Mouse (Mus musculus) CH12.LX (cell line): ENCODE measurements around the gene Akr1d1. TPM values are rescaled to one million over a fixed set of nuclear protein-coding genes. Genes with fewer than 3 reads are reported as not detected.

Source experiments
- DNase-seq: peaks from one replicate; pipeline ENCODE4 v3.0.0-alpha.2; 2013; ENCODE audit errors: extremely low read depth
- H3K27ac ChIP-seq: 2 replicates; pipeline ENCODE4 v1.5.1; 2012; ENCODE audit warnings: low read depth, mild to moderate bottlenecking, control low read depth, moderate library complexity; ENCODE audit not compliant: insufficient read depth
- H3K27me3 ChIP-seq: replicated peaks from 2 replicates; pipeline ENCODE3; 2012; ENCODE audit warnings: inconsistent platforms
- H3K36me3 ChIP-seq, 2 experiments: replicated peaks in 1 of 2; 2 replicates each; pipeline versions ENCODE3 to v1.6.1; 2012; ENCODE audit warnings: inconsistent platforms in 1 of 2, low read length in 1 of 2, mild to moderate bottlenecking in 1 of 2, mixed read lengths in 1 of 2, moderate library complexity in 1 of 2; ENCODE audit not compliant: control insufficient read depth in 1 of 2, insufficient read depth in 1 of 2
- H3K4me1 ChIP-seq, 2 experiments: 2 replicates each; pipeline ENCODE4 v1.6.1; 2012; ENCODE audit warnings: inconsistent platforms in 1 of 2, moderate library complexity in 1 of 2; ENCODE audit not compliant: insufficient read depth in 2 of 2, control insufficient read depth in 1 of 2
- H3K4me2 ChIP-seq: 2 replicates; pipeline ENCODE4 v1.6.1; 2012; ENCODE audit warnings: low read depth, mild to moderate bottlenecking, control low read depth; ENCODE audit not compliant: poor library complexity, insufficient read depth, severe bottlenecking
- H3K4me3 ChIP-seq, 3 experiments: fragments of 150-350 bp in 1 of 3; sonication (generic) in 1 of 3; replicated peaks in 1 of 3; 2 replicates each; pipeline versions ENCODE3 to v1.5.1; 2011 to 2012; ENCODE audit warnings: low read depth in 2 of 3, low read length in 2 of 3, mild to moderate bottlenecking in 2 of 3, moderate library complexity in 2 of 3, control low read depth in 1 of 3, improper control_type of control experiment in 1 of 3, inconsistent platforms in 1 of 3, mixed read lengths in 1 of 3; ENCODE audit not compliant: poor library complexity in 1 of 3
- H3K79me2 ChIP-seq: replicated peaks from 2 replicates; pipeline ENCODE4 v1.6.1; 2012; ENCODE audit warnings: mild to moderate bottlenecking, moderate library complexity; ENCODE audit not compliant: control insufficient read depth, poor library complexity, insufficient read depth, severe bottlenecking; ENCODE audit errors: extremely low read depth
- H3K9ac ChIP-seq: 2 replicates; pipeline ENCODE4 v1.6.1; 2012; ENCODE audit warnings: low read depth, mild to moderate bottlenecking, control low read depth, moderate library complexity; ENCODE audit not compliant: insufficient read depth
- H3K9me3 ChIP-seq: replicated peaks from 2 replicates; pipeline ENCODE3; 2012; ENCODE audit warnings: low read length, inconsistent platforms, mixed read lengths
- BHLHE40 ChIP-seq: IDR thresholded peaks from 2 replicates; pipeline ENCODE4 v1.6.1; 2011; ENCODE audit warnings: mild to moderate bottlenecking, low read depth, low read length, improper control_type of control experiment
- CHD1 ChIP-seq: IDR thresholded peaks from 2 replicates; pipeline ENCODE4 v1.6.1; 2012; ENCODE audit warnings: low read depth, low read length, improper control_type of control experiment, inconsistent platforms
- CHD2 ChIP-seq: IDR thresholded peaks from 2 replicates; pipeline ENCODE4 v1.6.1; 2011; ENCODE audit warnings: low read length, improper control_type of control experiment
- CTCF ChIP-seq, 2 experiments: IDR thresholded peaks in 1 of 2; conservative IDR thresholded peaks in 1 of 2; 2 replicates each; pipeline ENCODE4 v1.5.1; 2011 to 2012; ENCODE audit warnings: low read depth in 2 of 2, low read length in 2 of 2, improper control_type of control experiment in 1 of 2, inconsistent platforms in 1 of 2, mild to moderate bottlenecking in 1 of 2, moderate library complexity in 1 of 2
- E2F4 ChIP-seq: IDR thresholded peaks from 2 replicates; pipeline ENCODE4 v1.6.1; 2011; ENCODE audit warnings: low read depth, low read length, improper control_type of control experiment; ENCODE audit not compliant: insufficient replicate concordance
- ELF1 ChIP-seq: IDR thresholded peaks from 2 replicates; pipeline ENCODE4 v1.6.1; 2014; ENCODE audit warnings: low read depth, mild to moderate bottlenecking, inconsistent platforms, low read length, improper control_type of control experiment
- ETS1 ChIP-seq: conservative IDR thresholded peaks from 2 replicates; pipeline ENCODE4 v1.6.1; 2012; ENCODE audit warnings: low read depth, mild to moderate bottlenecking, inconsistent platforms, low read length, improper control_type of control experiment, moderate library complexity
- HCFC1 ChIP-seq: IDR thresholded peaks from 2 replicates; pipeline ENCODE4 v1.6.1; 2012; ENCODE audit warnings: low read depth, mild to moderate bottlenecking, inconsistent platforms, low read length, improper control_type of control experiment
- IRF4 ChIP-seq: IDR thresholded peaks from 2 replicates; pipeline ENCODE4 v1.6.1; 2014; ENCODE audit warnings: low read depth, mild to moderate bottlenecking, inconsistent platforms, low read length, improper control_type of control experiment
- JUN ChIP-seq: IDR thresholded peaks from 2 replicates; pipeline ENCODE4 v1.6.1; 2011; ENCODE audit warnings: low read depth, mild to moderate bottlenecking, low read length, improper control_type of control experiment, moderate library complexity; ENCODE audit not compliant: insufficient read depth
- KAT2A ChIP-seq: IDR thresholded peaks from 2 replicates; pipeline ENCODE4 v1.6.1; 2012; ENCODE audit warnings: low read length, improper control_type of control experiment, inconsistent platforms; ENCODE audit not compliant: insufficient replicate concordance
- MAX ChIP-seq: IDR thresholded peaks from 2 replicates; pipeline ENCODE4 v1.6.1; 2011; ENCODE audit warnings: low read length, improper control_type of control experiment
- MAZ ChIP-seq: IDR thresholded peaks from 2 replicates; pipeline ENCODE4 v1.6.1; 2012; ENCODE audit warnings: low read depth, mild to moderate bottlenecking, inconsistent platforms, low read length, improper control_type of control experiment, moderate library complexity
- MEF2A ChIP-seq: IDR thresholded peaks from 2 replicates; pipeline ENCODE4 v1.6.1; 2014; ENCODE audit warnings: low read depth, mild to moderate bottlenecking, inconsistent platforms, low read length, improper control_type of control experiment, borderline replicate concordance
- MXI1 ChIP-seq: IDR thresholded peaks from 2 replicates; pipeline ENCODE4 v1.6.1; 2011; ENCODE audit warnings: mild to moderate bottlenecking, low read depth, low read length, improper control_type of control experiment
- MYC ChIP-seq: IDR thresholded peaks from 2 replicates; pipeline ENCODE4 v1.6.1; 2011; ENCODE audit warnings: low read depth, mild to moderate bottlenecking, improper control_type of control experiment, low read length
- NELFE ChIP-seq: IDR thresholded peaks from 2 replicates; pipeline ENCODE4 v1.6.1; 2011; ENCODE audit warnings: low read depth, low read length, improper control_type of control experiment
- NRF1 ChIP-seq: IDR thresholded peaks from 2 replicates; pipeline ENCODE4 v1.6.1; 2014; ENCODE audit warnings: low read depth, mild to moderate bottlenecking, inconsistent platforms, low read length, improper control_type of control experiment, moderate library complexity
- PAX5 ChIP-seq: IDR thresholded peaks from 2 replicates; pipeline ENCODE4 v1.6.1; 2012; ENCODE audit warnings: low read length, inconsistent platforms, mixed read lengths
- POLR2AphosphoS2 ChIP-seq: IDR thresholded peaks from 2 replicates; pipeline ENCODE4 v1.6.1; 2011; ENCODE audit warnings: low read depth, low read length, improper control_type of control experiment
- RAD21 ChIP-seq: IDR thresholded peaks from 2 replicates; pipeline ENCODE4 v1.6.1; 2011; ENCODE audit warnings: low read depth, mild to moderate bottlenecking, low read length, improper control_type of control experiment, moderate library complexity
- RCOR1 ChIP-seq: conservative IDR thresholded peaks from 2 replicates; pipeline ENCODE4 v1.6.1; 2012; ENCODE audit warnings: low read depth, mild to moderate bottlenecking, inconsistent platforms, low read length, improper control_type of control experiment
- SIN3A ChIP-seq: IDR thresholded peaks from 2 replicates; pipeline ENCODE4 v1.6.1; 2012; ENCODE audit warnings: low read length, improper control_type of control experiment, inconsistent platforms
- SMC3 ChIP-seq: IDR thresholded peaks from 2 replicates; pipeline ENCODE4 v1.6.1; 2011; ENCODE audit warnings: low read depth, low read length, improper control_type of control experiment
- USF2 ChIP-seq: conservative IDR thresholded peaks from 2 replicates; pipeline ENCODE4 v1.6.1; 2011; ENCODE audit warnings: low read depth, low read length, improper control_type of control experiment
- ZC3H11A ChIP-seq: IDR thresholded peaks from 2 replicates; pipeline ENCODE4 v1.6.1; 2012; ENCODE audit warnings: low read depth, mild to moderate bottlenecking, inconsistent platforms, low read length, improper control_type of control experiment
- ZKSCAN1 ChIP-seq: IDR thresholded peaks from 2 replicates; pipeline ENCODE4 v1.6.1; 2012; ENCODE audit warnings: low read depth, inconsistent platforms, low read length, improper control_type of control experiment, borderline replicate concordance
- ZMIZ1 ChIP-seq: IDR thresholded peaks from 2 replicates; pipeline ENCODE4 v1.6.1; 2012; ENCODE audit warnings: low read depth, mild to moderate bottlenecking, inconsistent platforms, low read length, improper control_type of control experiment
- ZNF384 ChIP-seq: IDR thresholded peaks from 2 replicates; pipeline ENCODE4 v1.6.1; 2012; ENCODE audit warnings: low read depth, low read length, improper control_type of control experiment, inconsistent platforms
- dilution Hi-C: fragments of 300-500 bp; cut with MboI; formaldehyde crosslinking; loops from 2 replicates; pipeline ENCODE4 v1.14.3; 2020; ENCODE audit warnings: low sequenced_read_pairs; ENCODE audit not compliant: extremely low pct_unique_long_range_greater_than_20kb, extremely low pct_ligation_motif_present
- in situ Hi-C: fragments of 300-500 bp; cut with MboI; formaldehyde crosslinking; loops from 3 replicates; pipeline ENCODE4 v1.14.3; 2019; ENCODE audit warnings: low sequenced_read_pairs, low pct_ligation_motif_present, low pct_unique_long_range_greater_than_20kb, mixed read lengths
- polyA plus RNA-seq: library from polyadenylated mRNA; unstranded; fragments of >175 nt; gene quantifications from 2 replicates; pipeline ENCODE4 v1.2.1, GENCODE M21; 2012; ENCODE audit warnings: low read depth; ENCODE audit not compliant: insufficient read length
- total RNA-seq, 2 experiments: library from RNA; depleted of rRNA; stranded (reverse); fragments of 300-350 nt in 1 of 2; fragments of >200 nt in 1 of 2; gene quantifications; 2 replicates each; pipeline ENCODE4 v1.2.3; 2012 to 2014

The Akr1d1 gene
- total and polyA plus RNA-seq, 3 experiments, result not detected

DNA sequence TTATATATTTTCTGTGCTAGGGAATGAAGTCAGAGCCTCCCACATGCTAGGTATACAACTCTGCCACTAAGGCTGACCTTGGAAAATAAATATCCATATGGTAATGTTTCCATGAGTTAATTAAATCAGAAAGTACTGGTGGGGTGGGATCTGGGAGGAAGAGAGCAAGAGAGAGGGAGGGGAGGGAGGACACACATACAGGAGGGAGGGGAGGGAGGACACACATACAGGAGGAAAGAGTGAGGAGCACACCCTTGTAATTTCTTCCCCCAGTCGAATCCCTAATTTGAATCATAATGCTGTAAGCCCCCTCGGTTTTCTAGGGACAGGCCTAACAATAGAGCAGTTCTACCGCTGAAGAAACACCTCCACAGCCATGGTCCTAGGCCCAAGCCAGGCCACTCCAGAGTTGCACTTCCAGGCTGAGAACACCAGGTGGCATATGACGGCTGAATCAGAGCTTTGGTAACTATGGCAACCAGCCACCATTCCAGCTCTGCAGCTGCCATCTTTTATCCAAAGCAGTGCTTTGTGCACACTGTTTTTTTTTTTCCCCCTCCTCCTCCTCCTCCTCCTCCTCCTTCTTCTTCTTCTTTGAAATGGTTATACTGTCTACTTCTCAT, 59.5 kb downstream of the Akr1d1 start:
- Histone ChIP-seq H3K79me2 (no peaks in the 10 kb centered on the region), H3K4me2 (no peak overlapping the region), H3K9ac (no peak overlapping the region), H3K4me3 (no peak overlapping the region), H3K27ac (no peak overlapping the region), H3K27me3 (no peaks in the 10 kb centered on the region), H3K36me3 (no peaks in the 10 kb centered on the region), H3K9me3 (no peaks in the 10 kb centered on the region), H3K4me1 (peaks cover 3 to 9% of the 10 kb centered on the region in 2 experiments; a peak in 3 of 4 replicates)
- dilution Hi-C loops, result no loop called here
- peak; percentile 86 for DNase-seq
- in situ Hi-C loops, result loop anchor here (25.0 kb wide), 1 partner anchor 273 kb away; the partner anchor contains the start of gene Trim24
- TF ChIP-seq ZC3H11A (peak; percentile 57; the same call in 1 of the 2 replicates), NRF1 (peak; percentile 53), POLR2AphosphoS2 (no peak), MYC (no peak), RAD21 (peak; percentile 77), CTCF (conservative IDR thresholded peaks at IDR 0.05 in 1 of 2, IDR thresholded peaks at IDR 0.05 in 1 of 2; ENCODE audit: low read depth in 2 of 2, low read length in 2 of 2) (peak; percentile 58 to 83), SMC3 (peak; percentile 91), MAZ (no peak), CHD1 (no peak), E2F4 (no peak), JUN (no peak), KAT2A (no peak), MXI1 (peak; percentile 68; the same call in 1 of the 2 replicates)

DNA sequence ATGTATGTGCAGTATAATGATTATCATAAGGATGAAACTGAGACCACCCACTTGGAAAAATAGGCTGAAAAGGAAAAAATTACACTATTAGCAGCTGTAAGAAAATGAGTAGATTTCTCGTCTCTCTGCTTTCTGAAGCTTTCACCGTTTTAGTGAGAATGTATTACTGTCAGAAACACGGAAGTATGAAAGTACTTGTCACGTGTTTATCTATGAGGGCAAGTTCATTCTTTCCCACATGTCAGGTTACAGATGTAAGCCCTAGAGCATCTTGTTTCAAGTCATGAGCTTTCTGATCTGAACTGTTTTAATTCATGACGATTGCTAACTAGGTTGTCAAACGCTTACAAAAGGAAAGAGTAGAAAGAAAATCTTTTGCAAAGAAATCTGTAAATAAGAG, 60.8 kb downstream of the Akr1d1 start:
- no peak for DNase-seq
- Histone ChIP-seq H3K27me3 (no peaks in the 10 kb centered on the region), H3K4me1 (peaks cover 0 to 9% of the 10 kb centered on the region in 2 experiments; a peak in 1 of 4 replicates), H3K27ac (no peak overlapping the region), H3K9ac (no peak overlapping the region), H3K36me3 (no peaks in the 10 kb centered on the region), H3K4me3 (no peak overlapping the region), H3K9me3 (no peaks in the 10 kb centered on the region), H3K79me2 (no peaks in the 10 kb centered on the region), H3K4me2 (no peak overlapping the region)
- in situ Hi-C loops, result loop anchor here (10.0 to 25.0 kb wide), 3 partner anchors 174 to 474 kb away; partner anchors contain the start of gene Trim24
- dilution Hi-C loops, result no loop called here
- TF ChIP-seq ZKSCAN1, result no peak
- no peak for TF ChIP-seq CTCF (conservative IDR thresholded peaks at IDR 0.05 in 1 of 2, IDR thresholded peaks at IDR 0.05 in 1 of 2; ENCODE audit: low read depth in 2 of 2, low read length in 2 of 2)
- TF ChIP-seq RAD21, result no peak
- no peak for TF ChIP-seq KAT2A
- peak; percentile 18; the same call in 1 of the 2 replicates for TF ChIP-seq JUN
- TF ChIP-seq ZNF384, result no peak
- no peak for TF ChIP-seq CHD2
- TF ChIP-seq HCFC1, result no peak
- TF ChIP-seq ETS1, result peak; percentile 25; the same call in 1 of the 2 replicates
- no peak for TF ChIP-seq ELF1
- no peak for TF ChIP-seq NELFE
- TF ChIP-seq BHLHE40, result peak; percentile 64
- TF ChIP-seq CHD1, result no peak
- no peak for TF ChIP-seq POLR2AphosphoS2
- no peak for TF ChIP-seq MEF2A
- no peak for TF ChIP-seq MAZ
- no peak for TF ChIP-seq MXI1
- no peak for TF ChIP-seq RCOR1
- TF ChIP-seq SIN3A, result no peak
- TF ChIP-seq ZMIZ1, result no peak
- no peak for TF ChIP-seq SMC3
- TF ChIP-seq PAX5, result no peak
- TF ChIP-seq E2F4, result no peak
- TF ChIP-seq MAX, result peak; percentile 67; the same call in 1 of the 2 replicates
- peak; percentile 36; the same call in 1 of the 2 replicates for TF ChIP-seq USF2
- TF ChIP-seq IRF4, result no peak
